Mouse (Mus musculus): ENCODE results near the gene Ehd4.

DNA sequence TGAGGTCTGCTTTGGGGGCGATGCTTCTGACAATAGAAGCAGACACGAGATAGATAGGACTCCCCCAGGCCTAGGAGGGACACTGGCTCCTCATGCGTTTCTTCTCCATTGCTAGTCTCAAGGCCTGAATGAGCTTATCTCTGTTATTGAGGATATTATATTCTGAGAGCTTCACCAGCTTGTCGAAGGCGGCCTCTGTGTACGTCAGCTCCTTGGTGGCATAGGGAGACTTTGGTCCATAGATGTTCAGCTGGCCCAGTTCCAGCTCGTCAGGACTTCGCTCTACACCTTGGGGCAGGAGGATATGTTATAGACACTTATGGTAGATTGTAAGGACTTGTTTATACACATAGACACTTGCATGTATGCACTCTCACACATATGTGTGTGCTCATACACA is 13.4 kb upstream of the Ehd4 start:
- TF ChIP-seq CTCF (IDR thresholded peaks at IDR 0.05; ENCODE audit: insufficient read depth, low read length) (no peak), POLR2A (IDR thresholded peaks at IDR 0.05; ENCODE audit: borderline replicate concordance, extremely low read depth, low read depth, low read length) (no peak)

Measured in lung, adult 2 months (tissue).